Mouse (Mus musculus) ovary, adult 18-20 months (tissue): ENCODE measurements at regions not wholly inside any gene's neighbourhood (a gene's known extent, or its start where the extent isn't known, plus 50 kb on each side); places are given as distances from the start of the nearest gene placed in this dataset.

Experiments used
- DNase-seq: peaks from one replicate; pipeline ENCODE4 v3.0.0; 2022; ENCODE audit warnings: low spot score, mixed read lengths

DNA sequence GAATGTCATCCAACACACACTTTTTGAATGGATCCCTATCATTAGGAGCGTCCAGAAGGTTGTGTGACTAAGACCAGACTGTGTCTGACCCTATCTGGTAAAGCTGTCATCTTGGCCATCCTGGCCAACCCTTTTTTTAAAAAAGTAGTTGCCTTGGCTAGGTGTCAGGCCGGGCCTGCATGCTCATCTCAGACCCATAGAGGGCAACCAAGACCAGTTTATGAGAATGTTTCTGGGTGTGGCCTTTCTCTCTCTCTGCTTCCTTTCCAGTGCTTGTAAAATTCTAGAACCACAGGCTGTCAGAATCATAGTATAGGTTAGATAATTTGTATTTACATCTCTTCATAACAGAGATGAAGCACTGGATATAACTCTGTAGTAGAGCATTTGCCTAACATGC, 62.8 kb upstream of the Las1l start:
- DNase-seq = peak; percentile 8

DNA sequence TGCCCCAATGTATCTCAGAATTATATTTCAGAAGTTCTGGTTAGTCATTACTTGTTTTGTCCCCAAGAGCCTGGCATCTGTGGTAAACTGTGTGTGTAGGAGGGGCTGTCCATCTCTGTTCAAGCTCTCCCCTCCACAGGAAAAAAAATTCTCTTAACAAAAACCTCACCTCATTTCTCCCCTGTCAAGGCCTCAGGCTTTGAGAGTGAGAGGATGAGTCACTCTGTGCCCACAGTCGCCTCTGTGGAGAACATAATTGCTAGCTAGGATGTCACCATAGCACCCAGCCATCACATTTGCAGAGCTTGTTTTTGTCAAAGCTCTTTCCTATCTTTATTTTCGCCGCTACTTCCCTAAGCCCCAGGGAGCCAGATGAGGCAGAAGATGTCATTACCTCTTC, 63.6 kb upstream of the Las1l start:
- no peak for DNase-seq

DNA sequence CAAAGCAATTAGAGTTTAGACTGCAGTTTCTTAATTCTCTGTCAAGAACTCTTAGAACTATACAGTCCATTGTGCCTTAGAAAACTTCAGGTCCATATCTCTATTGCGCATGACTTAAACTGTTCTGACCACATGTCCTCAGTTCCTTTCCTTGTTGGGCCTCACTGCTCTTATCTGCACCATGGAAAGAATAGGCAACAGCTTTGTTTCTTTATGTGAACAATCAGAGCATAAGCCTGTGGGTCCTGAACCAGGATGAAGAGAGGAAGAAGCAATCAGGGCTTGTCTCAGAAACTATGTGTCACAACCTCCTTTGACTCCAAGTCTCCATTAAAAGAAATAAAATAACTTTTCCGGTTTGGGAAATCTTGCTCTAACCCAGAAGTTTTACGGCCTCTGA, 68.6 kb upstream of the Las1l start:
- DNase-seq = no peak

DNA sequence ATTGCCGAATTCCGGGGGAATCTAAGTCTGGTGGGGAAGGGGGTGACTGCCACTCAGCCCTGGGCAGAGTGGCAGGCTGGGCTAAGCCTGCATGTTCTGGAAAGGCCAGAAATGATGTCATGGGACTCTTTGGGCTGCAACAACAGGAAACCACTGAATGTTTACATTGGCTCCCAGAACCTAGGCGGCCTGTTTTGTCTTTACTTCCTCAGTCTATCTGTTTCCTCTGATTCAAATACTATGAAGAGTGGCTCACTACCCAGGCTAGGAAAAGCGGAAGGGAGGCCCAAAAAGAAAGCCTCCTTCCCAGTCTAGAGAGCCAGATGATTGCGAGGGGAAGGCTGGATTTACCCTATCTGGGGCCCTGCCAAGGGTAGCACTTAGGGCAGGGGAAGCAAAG, 69.1 kb upstream of the Las1l start:
- no peak for DNase-seq

DNA sequence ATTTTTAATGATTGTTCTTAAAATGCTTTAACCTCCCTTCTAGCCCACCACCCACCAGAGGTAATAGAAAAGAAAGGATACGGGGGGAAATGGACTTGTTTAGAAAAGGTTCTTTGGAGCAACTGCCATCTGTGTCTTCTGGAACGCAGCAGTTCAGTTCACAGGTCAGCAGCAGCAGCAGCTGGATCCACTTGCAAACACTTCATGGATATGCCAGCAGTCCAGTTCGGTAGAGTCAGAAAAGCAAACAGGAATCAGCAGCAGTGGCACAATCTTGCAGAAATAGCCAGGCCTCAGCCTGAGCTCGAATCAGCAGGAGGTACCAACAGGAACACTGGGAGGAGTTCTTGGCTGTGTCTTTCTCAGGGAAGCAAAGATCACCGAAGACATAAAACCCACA, 64.3 kb upstream of the Msn start:
- DNase-seq = no peak

DNA sequence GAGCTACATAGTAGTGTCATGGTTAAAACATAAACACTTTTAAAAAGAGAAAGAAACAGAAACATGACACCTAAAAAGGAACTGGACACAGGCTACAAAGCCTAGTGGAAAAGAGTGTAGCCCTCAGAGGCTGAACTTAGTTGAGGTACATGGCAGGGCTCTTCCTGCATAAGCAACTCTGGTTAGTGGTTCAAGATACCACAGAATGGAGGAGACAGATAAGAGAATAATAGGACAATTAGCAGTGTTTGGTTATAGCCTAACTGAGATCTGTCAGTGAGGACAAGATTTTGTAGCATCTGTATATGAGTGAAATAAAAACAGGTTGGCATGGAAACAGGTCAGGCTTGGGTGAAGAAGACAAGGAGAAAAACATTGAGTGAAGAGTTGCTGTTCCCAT, 60.5 kb upstream of the Msn start:
- DNase-seq = no peak

DNA sequence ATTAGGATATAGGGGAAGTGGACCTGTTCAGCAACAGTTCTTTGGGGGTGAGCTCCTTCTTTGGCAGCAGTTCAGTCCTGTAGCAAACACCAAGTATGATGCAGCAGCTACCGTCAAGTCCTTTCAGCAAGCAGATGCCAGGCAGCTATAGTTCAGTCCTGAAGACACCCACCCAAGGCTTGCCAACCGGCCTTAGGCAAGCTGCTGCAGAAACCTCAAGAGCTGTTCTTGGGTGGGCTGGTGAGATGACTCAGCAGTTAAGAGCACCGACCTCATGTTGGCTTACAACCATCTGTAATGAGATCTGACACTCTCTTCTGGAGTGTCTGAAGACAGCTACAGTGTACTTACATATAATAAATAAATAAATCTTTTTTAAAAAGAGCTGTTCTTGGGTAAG, 53.6 kb upstream of the Msn start:
- no peak for DNase-seq
